Mouse (Mus musculus): ENCODE measurements around the gene Scap. TPM values are rescaled to one million over a fixed set of nuclear protein-coding genes. Genes with fewer than 3 reads are reported as not detected.
"Not testable (repeated sequence)": the region's sequence is repeated elsewhere in the genome, so short reads cannot be mapped to it uniquely, and the experiment has no call there.

The Scap gene
- total RNA-seq, 2 experiments from 2014 or later, result 24.1 to 26.1 TPM

DNA sequence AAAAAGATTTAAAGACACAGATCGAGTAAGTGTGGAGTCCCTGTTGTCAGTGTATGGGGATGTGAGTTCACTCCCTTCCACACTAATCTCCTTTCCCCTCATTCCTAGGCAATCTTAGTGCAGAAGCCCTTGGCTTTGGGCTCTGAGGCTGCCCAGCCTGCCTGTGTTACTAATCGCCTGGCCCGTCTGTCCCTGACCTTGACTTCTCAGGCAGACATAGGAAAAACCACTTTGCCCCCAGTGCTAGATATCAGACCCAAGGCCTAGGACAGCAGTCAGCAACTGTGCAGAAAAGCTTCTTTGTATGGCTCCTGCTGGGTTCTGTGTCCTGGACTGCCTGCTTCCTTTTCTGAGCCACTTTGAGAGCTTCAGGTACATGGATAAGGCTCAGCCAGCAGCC lies 42.6 kb downstream of the Scap start:
- intact Hi-C loops (cut with DNase I; ENCODE audit: low total_unique reads), result no loop called here
- no peak for DNase-seq

DNA sequence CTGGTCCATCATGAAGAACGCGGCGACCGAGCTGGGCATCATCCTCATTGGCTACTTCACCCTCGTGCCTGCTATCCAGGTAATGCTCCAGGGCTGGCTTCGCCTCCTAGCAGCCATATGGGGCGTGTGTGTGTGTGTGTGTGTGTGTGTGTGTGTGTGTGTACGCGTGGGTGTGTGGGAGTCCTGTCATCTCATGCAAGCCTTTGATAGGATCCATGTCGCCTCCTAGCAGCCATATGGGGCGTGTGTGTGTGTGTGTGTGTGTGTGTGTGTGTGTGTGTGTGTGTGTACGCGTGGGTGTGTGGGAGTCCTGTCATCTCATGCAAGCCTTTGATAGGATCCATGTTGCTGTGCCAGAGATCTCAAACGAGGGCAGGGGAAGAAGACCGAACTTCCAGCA lies 44.6 kb downstream of the Scap start:
- intact Hi-C loops (cut with DNase I; ENCODE audit: low total_unique reads); DNase-seq: not testable (repeated sequence)

DNA sequence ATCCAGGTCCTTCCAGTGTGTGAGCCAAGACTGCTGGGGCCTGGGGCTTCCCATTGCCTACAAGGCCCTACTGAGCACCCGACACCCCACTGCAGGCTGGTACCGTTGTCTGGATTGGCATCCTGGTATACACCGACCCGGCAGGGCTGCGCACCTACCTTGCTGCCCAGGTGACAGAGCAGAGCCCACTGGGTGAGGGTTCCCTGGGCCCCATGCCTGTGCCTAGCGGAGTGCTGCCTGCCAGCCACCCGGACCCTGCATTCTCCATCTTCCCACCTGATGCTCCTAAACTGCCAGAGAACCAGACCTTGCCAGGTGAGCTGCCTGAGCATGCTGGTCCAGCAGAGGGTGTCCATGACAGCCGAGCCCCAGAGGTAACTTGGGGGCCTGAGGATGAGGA lies 46.3 kb downstream of the Scap start:
- no peak for DNase-seq
- intact Hi-C loops (cut with DNase I; ENCODE audit: low total_unique reads), result no loop called here

DNA sequence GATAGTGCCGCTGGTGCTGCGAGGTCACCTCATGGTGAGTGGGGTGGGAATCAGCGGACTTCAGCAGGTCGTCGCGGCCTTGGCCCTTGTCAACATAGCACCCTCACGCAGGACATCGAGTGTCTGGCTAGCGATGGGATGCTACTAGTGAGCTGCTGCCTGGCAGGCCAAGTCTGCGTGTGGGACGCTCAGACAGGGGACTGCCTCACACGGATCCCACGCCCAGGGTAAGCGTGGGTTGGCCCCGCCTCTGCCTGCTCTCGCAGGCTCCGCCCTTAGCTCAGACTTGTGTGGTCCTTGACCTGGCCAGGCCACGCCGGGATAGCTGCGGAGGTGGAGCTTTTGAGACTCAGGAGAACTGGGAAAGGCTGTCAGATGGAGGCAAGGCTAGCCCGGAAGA lies 47.6 kb downstream of the Scap start:
- no peak for DNase-seq
- intact Hi-C loops (cut with DNase I; ENCODE audit: low total_unique reads), result no loop called here

DNA sequence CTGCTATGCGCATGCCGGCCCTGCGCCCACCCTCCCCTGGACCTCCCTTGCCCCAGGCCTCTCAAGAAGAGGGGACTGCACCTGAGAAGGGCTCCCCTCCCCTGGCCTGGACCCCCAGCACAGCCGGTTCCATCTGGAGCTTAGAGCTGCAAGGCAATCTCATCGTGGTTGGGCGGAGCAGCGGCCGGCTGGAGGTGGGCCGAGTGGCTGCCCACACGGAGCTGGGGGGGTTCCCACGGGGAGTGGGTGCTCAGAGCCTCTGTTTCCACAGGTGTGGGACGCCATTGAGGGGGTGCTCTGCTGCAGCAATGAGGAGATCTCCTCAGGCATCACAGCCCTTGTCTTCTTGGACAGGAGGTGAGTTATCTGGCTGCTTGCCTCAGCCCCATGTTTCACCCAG lies 48.2 kb downstream of the Scap start:
- intact Hi-C loops (cut with DNase I; ENCODE audit: low total_unique reads), result no loop called here
- no peak for DNase-seq

DNA sequence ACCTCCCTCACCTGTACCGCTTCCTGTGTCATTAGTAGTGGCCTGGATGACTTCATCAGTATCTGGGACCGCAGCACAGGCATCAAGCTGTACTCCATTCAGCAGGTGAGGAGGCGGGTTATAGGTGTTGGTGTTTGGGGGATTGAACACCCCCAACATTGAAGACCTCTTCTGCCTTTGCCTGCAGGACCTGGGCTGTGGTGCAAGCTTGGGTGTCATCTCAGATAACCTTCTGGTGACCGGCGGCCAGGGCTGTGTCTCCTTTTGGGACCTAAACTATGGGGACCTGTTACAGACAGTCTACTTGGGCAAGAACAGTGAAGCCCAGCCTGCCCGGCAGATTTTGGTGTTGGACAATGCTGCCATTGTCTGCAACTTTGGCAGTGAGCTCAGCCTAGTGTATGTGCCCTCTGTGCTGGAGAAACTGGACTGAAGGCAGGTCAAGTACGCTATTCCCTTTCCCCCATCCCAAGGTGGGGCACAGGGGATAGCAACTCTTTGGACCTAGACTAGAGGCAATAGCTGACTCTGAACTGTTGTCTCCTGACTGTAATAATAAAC lies 51.4 kb downstream of the Scap start:
- DNase-seq, result no peak
- intact Hi-C loops (cut with DNase I; ENCODE audit: low total_unique reads), result no loop called here

DNA sequence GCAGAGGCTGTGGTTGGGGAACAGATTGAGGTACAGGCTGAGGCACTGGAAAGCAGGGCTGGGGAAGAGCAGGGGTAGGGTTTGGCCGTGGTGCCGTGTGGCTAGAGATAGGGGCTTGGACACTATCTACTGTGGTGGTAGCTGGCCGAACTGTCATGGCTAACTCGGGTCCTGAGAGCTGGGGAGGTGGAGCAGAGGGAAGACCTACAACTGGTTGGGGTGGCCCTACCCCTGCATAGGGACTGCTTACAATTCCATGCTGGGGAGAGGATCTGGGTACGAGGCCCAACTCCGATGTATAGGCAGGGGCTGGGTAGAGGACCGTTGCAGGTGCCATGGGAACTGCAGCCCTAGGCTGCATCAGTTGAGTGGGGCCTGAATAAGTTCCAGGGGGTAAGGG lies 54.9 kb downstream of the Scap start:
- DNase-seq, result no peak
- intact Hi-C loops (cut with DNase I; ENCODE audit: low total_unique reads), result no loop called here

DNA sequence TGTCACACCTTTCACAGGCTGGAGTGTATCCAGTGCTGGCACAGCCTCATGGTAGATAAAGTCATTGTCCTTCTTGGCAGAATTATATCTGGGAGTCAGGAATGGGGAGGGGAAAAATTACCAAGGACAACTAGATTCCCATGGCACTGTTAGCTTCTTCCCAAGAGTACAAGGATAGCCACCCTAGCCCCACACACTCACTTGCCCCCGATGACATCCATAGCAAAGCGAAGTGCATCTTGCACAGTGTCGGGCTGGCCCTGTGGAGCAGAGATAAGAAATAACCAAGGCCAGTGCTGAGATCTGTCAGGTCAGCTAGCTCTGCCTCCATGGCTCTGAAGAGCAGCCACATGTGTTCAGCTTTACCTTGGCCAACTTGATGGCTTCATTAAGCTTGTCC lies 57.8 kb downstream of the Scap start:
- intact Hi-C loops (cut with DNase I; ENCODE audit: low total_unique reads), result no loop called here
- no peak for DNase-seq

DNA sequence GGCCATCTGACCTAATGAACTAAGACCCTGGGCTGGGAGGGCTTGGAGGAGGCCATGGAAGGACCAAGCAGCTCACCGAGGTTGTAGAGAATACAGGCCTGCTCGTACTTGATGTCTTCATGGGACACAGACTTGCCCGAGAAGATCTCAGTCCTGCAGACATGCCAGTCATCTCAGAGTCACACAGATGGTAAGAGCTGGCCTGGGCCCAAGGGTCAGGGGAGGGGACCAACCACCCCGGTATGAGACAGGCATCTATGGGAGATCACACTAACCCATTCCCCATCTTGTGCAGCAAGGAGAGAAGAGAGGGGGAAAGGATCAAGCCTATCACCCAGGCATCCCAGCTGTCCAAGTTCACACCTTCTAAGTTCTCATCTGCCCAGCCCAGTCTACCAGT lies 60.2 kb downstream of the Scap start:
- DNase-seq, result no peak
- intact Hi-C loops (cut with DNase I; ENCODE audit: low total_unique reads), result no loop called here

DNA sequence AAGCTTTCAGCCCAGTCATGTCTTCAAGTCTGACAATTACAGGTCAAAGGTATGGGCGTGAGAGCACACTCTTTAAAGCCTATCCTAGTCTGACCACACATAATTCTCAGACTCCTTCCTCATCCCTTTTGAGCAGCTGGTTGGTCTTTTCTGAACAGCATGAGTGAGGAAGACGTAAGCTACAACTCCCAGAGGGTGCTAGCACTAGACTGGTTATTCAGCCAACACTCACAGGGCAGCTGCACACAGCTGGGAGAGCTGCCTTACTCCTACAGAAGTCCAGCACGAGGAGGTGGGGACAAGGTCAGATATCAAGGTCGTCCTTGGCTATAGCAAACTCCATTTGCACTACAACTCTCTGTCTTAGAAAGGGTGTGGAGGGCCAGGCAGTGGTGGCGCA lies 67.6 kb downstream of the Scap start:
- intact Hi-C loops (cut with DNase I; ENCODE audit: low total_unique reads), result no loop called here
- no peak for DNase-seq

DNA sequence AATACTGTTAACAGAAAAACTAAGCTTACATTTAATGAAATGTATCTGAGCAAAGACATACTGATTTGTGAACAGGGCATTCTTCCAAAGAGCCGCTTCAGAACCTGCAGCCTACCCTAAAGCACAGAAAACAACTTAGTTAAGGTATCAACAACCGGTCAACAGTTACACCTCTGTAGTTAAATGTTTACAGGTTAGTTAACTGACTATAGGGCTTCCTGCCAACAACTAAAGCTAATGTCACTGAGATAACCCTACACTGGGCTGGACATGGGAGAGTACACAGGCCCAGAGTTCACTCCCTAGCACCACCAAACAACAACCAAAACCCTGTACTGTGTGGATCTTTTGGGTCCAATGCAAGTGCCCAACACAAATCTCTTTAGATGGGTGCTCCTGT lies 69.6 kb downstream of the Scap start:
- intact Hi-C loops (cut with DNase I; ENCODE audit: low total_unique reads), result no loop called here
- DNase-seq, result no peak

DNA sequence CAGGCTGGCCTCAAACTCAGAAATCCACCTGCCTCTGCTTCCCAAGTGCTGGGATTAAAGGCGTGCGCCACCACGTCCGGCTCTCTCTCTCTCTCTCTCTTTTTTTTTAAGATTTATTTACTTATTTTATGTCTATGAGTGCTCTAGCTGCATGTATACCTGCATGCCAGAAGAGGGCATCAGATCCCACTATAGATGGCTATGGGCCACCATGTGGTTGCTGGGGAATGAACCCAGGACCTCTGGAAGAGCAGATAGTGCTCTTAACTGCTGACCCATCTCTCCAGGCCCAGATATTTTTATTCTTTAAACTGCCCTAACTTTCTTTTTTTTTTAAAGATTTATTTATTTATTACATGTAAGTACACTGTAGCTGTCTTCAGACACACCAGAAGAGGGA lies 70.2 kb downstream of the Scap start:
- intact Hi-C loops (cut with DNase I; ENCODE audit: low total_unique reads); DNase-seq: not testable (repeated sequence)

DNA sequence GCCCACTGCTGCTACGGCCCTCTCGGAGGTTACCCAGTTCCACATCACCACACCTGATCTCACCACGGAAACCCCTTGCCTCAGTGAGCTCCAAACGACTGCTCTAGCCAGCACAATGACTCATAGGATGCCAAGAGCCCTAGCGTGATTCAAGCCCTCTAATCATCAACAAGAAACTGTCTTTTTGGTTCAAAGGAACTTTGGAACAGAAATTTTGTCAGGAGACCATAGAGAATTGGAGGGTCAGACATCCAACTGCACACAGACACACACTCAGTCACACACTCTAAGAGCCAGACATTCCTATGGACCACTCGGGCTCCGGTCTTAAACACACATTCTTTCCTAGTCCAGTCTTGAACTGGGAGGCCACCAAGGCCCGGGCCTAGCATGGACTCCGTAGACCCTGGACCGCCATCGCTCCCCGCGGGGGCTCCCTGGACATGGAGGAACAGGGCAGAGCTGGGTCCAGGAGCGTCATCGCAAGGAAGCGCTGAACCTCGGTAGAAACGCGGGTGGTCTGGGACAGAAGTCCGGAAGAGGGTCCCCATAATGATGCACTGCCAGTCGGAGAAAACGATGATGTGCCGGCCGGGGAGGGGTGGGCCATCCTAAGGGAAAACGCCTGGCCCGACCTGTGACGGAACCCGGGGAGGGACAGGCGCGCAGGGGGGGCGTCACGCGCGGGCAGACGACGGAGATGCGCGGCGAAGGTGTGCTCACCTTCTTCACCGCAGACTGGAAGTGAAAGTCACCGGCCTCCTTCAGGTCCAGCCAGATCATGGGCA lies 74.4 kb downstream of the Scap start:
- peak; percentile 26 for DNase-seq
- intact Hi-C loops (cut with DNase I; ENCODE audit: low total_unique reads), result no loop called here

DNA sequence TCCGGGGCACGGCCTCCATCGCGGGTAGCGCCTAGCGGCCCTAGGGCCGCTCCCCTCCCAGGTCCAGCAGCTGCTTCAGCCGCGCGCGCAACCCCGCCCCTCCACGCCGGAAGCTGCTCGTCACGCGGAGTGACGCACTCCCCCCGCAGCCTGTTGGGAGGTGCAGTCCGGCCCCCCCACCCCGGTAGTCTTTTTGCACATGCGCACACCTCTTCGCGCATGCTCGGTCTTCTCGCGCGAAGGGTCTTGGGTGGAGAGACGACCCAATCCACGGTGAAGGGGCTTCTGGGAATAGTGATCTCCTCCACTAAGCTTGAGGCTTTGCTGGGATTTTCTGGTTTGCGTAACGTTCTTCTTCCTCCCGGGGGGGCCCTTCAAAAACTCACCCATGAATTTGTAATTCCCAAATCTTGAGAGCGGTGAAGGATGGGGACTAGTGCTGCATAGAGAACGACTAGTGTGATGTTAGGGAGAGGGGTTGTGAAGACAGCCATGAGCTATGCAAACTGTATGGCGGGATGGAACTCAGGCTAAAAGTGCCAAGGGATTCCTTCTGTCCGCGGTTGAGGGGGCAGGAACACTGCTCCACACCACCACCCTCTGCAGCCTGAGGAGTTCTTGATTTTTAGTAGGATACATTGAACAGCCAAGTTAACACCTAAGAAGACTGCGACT lies 75.1 kb downstream of the Scap start, which contains the start of gene Ptpn23:
Ptpn23 (minus strand) TSS at position 115 of the 675 bp plus-strand sequence.
- DNase-seq, result peak; percentile 97
- intact Hi-C loops (cut with DNase I; ENCODE audit: low total_unique reads), result no loop called here

DNA sequence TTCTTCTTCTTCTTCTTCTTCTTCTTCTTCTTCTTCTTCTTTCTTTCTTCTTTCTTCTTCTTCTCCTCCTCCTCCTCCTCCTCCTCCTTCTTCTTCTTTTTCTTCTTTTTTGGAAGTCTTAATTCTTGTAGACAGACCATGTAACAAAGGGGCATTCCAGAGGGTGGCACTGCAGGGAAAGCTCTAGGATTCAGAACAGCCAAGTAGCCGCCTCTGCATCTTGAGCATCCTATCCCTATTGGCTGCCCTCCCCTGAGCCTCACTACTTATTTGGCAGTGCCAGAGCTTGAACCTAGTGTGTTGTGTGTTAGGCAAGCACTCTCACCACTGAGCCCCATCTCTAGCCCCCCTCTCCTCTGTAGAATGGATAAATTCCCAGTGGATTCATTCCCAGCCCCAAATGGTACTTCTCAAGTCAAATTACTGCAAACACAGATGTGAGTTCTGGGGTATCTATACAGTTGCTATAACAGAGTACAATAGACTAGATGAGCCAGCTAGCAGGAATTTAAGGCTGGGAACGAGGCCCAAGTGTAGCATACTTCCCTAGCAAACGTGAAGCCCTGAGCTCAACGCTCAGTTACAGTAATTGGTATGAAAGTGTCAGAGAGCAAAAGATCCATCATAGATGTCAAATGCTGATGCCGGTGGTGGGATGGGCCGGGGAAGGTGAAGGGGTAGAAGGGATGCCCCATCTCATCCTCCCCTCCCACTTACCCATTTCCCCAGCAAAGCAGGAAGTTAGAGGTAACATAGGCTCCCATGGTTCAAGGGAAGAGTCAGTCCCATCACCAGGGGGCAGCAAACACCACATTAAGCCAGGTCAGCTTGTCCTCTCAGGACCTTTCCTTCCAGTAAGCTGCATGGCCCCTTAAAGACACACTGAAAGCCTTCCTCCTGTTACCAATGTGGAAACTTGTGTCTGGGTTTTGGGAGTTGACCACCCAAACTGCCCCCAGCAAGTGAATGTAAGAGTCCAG lies 78.1 kb downstream of the Scap start:
- intact Hi-C loops (cut with DNase I; ENCODE audit: low total_unique reads), result loop anchor here (5.0 kb wide), 1 partner anchor 121 kb away; the partner anchor contains the start of gene Setd2

DNA sequence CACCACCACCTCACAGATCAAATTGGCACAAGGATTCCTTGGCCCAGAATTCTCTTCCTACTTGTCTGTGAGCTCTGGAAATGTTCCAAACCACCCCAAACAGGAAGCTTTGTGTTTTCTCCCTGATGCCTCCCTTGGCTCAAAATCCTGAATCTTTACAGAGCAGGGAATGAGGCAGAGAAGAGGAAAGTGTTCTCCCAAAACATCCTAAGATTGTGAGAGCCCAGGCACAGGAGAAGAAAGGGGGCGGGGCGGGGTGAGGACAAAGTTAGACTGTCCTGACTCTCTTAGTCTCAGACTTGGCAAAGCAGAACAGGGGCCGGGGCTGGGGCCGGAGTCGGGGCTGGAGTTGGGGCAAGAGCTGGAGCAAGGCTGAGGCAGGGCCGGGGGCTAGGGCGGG lies 79.8 kb downstream of the Scap start:
- peak; percentile 23 for DNase-seq
- intact Hi-C loops (cut with DNase I; ENCODE audit: low total_unique reads), result loop anchor here (5.0 kb wide), 1 partner anchor 119 kb away; the partner anchor contains the start of gene Setd2

More for the DNA sequence above, 78.1 kb downstream of the Scap start:
- peak; percentile 85 for DNase-seq

DNA sequence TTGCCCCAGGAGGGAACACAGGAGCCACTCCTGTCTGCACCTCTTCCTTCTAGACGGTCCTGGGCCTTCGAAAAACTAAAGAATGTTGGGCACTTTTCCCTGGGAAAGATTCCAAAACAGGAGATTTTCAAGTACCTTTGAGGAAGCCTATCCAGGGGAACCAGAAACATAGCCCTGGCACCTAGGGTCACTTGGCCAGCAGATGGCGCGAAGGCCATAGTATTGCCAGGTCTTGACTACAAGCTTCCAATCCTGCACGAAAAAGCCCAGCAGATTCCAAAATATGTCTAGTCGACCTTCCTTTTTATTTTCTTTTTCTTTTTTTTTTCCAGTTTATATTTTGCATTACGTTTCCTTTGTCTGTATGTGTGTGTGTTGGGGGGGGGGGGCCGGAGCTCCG lies 80.7 kb downstream of the Scap start:
- DNase-seq, result no peak
- intact Hi-C loops (cut with DNase I; ENCODE audit: low total_unique reads), result loop anchor here (5.0 kb wide), 1 partner anchor 119 kb away; the partner anchor contains the start of gene Setd2

DNA sequence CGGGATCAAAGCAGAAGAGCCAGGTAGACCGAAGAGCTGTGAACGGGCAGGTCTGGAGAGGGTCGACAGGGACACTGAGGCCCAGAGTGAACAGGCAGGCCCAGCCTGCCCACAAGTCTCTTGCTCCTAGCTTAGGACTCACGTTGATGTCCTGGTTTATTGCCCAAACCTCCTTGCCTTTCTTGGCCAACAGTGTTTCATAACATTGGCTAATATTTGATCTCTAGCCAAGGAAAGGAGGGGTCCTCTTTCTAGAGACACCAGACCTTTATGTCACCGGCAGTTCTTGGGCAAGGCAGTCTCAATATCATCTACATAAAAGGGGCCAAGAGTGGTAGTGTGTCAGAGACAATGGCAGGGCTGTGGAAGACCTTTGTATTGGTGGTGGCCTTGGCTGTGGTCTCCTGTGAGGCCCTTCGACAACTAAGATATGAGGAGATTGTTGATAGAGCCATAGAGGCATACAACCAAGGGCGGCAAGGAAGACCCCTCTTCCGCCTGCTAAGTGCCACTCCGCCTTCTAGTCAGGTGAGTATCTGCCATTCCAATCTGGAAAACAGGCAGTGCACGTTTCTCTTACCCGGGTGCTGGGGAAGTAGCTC lies 86.5 kb downstream of the Scap start, which contains the start of gene Ngp:
Ngp (plus strand) TSS at position 237 of the 602 bp plus-strand sequence.
- intact Hi-C loops (cut with DNase I; ENCODE audit: low total_unique reads), result no loop called here
- DNase-seq, result no peak

DNA sequence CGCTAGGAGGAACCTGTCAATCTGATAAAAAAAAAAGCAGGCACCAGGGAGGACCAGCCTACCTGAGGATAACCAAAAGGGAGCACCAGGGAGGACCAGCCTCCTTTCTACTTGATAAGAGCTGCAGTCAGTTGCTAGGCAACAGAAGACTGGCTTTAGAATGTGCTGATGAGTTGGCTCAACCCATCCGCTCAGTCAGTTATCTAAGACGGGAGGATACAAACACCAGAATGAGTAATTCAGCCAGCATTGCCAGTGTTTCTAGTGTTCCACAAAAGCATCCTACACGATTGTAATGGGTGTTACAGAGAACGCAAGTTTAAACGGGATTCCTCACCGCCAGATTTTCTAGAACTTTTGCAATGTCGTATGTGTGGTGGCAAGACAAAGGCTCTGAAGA lies 98.2 kb downstream of the Scap start:
- no peak for DNase-seq
- intact Hi-C loops (cut with DNase I; ENCODE audit: low total_unique reads), result loop anchor here (10.0 kb wide), 1 partner anchor 274 kb away; no protein-coding TSS in a partner anchor
